In the genomic region with DNA sequence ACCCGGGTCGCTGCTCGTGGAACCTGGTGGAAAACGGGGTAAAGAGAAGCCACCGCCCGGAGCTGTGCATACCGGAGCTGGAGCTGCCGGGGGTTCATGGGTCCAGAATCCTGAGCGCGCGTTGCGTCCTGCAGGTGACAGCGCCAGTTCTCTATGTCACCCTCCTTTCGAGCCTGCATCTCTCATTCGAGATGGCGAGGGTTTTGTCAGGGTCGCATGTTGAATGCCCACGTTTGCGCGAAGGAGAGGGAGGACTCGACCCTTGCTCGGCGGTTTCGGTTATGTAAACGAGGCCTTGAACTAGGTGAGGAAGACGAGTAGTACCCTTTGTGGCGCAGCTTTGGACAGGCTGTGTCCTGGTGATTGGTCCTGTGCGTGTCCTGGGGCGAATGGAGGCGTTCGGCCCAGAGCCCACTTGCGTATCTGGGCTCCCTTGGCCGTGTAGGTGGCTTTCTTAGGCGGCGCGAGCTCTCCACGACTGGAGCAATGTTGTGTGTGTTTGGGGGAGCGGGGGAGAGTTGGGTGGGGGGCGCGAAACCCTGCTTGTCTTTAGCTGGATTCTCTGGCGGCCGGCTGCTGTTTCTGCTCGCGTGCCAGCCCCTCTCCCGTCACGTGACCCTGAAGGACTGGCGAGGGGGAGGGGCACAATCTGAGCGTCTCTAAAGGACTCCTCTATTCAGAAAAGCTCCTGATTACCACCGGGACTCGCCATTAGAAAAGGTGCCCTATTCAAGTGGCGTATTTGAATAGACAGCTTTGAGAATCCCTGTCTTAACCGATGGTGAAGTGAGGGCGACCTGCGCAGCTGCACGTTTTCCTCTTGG, we compare ENCODE assay signal across 9 mouse cellular contexts. TPM values are rescaled to one million over a fixed set of nuclear protein-coding genes. Genes with fewer than 3 reads are reported as not detected.
DNase-seq lines count a peak whose midpoint lies in the region; ATAC-seq and TF ChIP-seq lines count a peak whose summit lies in the region.
"Had no signal": no experiment of that assay in that cellular context is flagged by ENCODE, and none has a peak within 500 bp of the region (broad histone marks: within the 10 kb centered on the region; RNA-seq: fewer than 3 reads in every experiment).

No protein-coding gene starts in this region.

- H3K4me2 ChIP-seq in hindbrain, postnatal 0 days (ENCODE audit: low read depth, low read length): peak overlapping the region; percentile 96

- peaks cover 12% of the 10 kb centered on the region for H3K4me1 ChIP-seq in hindbrain, postnatal 0 days (ENCODE audit: insufficient read depth, low read length)

- H3K9me3 ChIP-seq in hindbrain, postnatal 0 days (ENCODE audit: low read length): no peaks in the 10 kb centered on the region

- ATAC-seq in hindbrain, postnatal 0 days: peak; percentile 66

- no peaks in the 10 kb centered on the region for H3K27me3 ChIP-seq in hindbrain, postnatal 0 days (ENCODE audit: insufficient read depth, low read length)

- WGBS in hindbrain, postnatal 0 days: under 1% methylated on average over 55 of the region's 55 CpGs

- TF ChIP-seq CTCF in gastrocnemius, adult 2 months (IDR thresholded peaks at IDR 0.05): no peak
- no peak for TF ChIP-seq CTCF in hindbrain, postnatal 0 days (IDR thresholded peaks at IDR 0.05; ENCODE audit: low read depth)

- H3K36me3 ChIP-seq in hindbrain, postnatal 0 days (ENCODE audit: insufficient read depth, low read length): no peaks in the 10 kb centered on the region

- H3K9ac ChIP-seq in hindbrain, postnatal 0 days (replicated peaks; ENCODE audit: low read length): peak overlapping the region; percentile 75

- intact Hi-C loops in gastrocnemius, adult 2 months (cut with DNase I): loop anchor here (2.0 kb wide), 2 partner anchors 17 to 39 kb away; no protein-coding TSS in a partner anchor

- peak overlapping the region; percentile 85 for H3K4me3 ChIP-seq in gastrocnemius, adult 2 months
- H3K4me3 ChIP-seq in hindbrain, postnatal 0 days (ENCODE audit: low read length): peak overlapping the region; percentile 69

- peak; percentile 45 for DNase-seq in Muller cell, postnatal 12 days (ENCODE audit: inconsistent ontology term)
- peak; percentile 62 to 72 for DNase-seq in cerebellum, postnatal 4 days (ENCODE audit: low spot score in 2 of 2)
- peak; percentile 80 for DNase-seq in gastrocnemius, adult 2 months
- DNase-seq in hindbrain, postnatal 0 days (ENCODE audit: low spot score): peak; percentile 89
- peak; percentile 77 to 82 for DNase-seq in left cerebral cortex, adult 18-20 months (ENCODE audit: low spot score in 2 of 2)
- peak; percentile 85 for DNase-seq in lung, postnatal 36 days
- DNase-seq in right cerebral cortex, adult 18-20 months: peak; percentile 89
- peak; percentile 27 for DNase-seq in urinary bladder, postnatal 10 days (ENCODE audit: low spot score)

- H3K27ac ChIP-seq in gastrocnemius, adult 2 months: peak overlapping the region; percentile 92
- H3K27ac ChIP-seq in hindbrain, postnatal 0 days: peak overlapping the region; percentile 90

RNA-seq across cellular contexts. Expression of gene Tppp, which starts 0.8 kb away (rescaled TPM):
- 1 to 10 TPM; 4.7 to 8.6 TPM for total RNA-seq in gastrocnemius, adult 2 months (2021)
- 30.9 and 36.6 TPM in 2 replicates for total RNA-seq in hindbrain, postnatal 0 days (2014; rRNA removed)
- 8.7 and 8.9 TPM in 2 replicates for polyA plus RNA-seq in hindbrain, postnatal 0 days (2015; fragmentation: Nextera tagmentation; extraction: Ambion mirVana)
- total RNA-seq in left cerebral cortex, adult 18-20 months (2021): 100 to 1,000 TPM; 351 to 372 TPM

RNA-seq across cellular contexts. Expression of gene Zdhhc11, which starts 46.4 kb away (rescaled TPM):
- not detected for total RNA-seq in gastrocnemius, adult 2 months (2021)
- total RNA-seq in hindbrain, postnatal 0 days (2014; rRNA removed): not detected in 2 replicates
- not detected in 2 replicates for polyA plus RNA-seq in hindbrain, postnatal 0 days (2015; fragmentation: Nextera tagmentation; extraction: Ambion mirVana)
- not detected for total RNA-seq in left cerebral cortex, adult 18-20 months (2021)
- total RNA-seq: adrenal gland, postnatal 4 days had no signal

RNA-seq across cellular contexts. Expression of gene Cep72, which starts 52.1 kb away (rescaled TPM):
- under 1 TPM in 1 of 2 experiments, not detected in 1; 0.08 TPM for total RNA-seq in gastrocnemius, adult 2 months (2021)
- total RNA-seq in hindbrain, postnatal 0 days (2014; rRNA removed): 5.3 and 7.0 TPM in 2 replicates
- 5.7 and 7.8 TPM in 2 replicates for polyA plus RNA-seq in hindbrain, postnatal 0 days (2015; fragmentation: Nextera tagmentation; extraction: Ambion mirVana)
- under 1 TPM; 0.77 to 0.84 TPM for total RNA-seq in left cerebral cortex, adult 18-20 months (2021)

Comparison
In these comparisons a context has a peak if more than half of its experiments do, and no peak if none do; other contexts are left out.
1. Peak in every context shown above with its lines: DNase-seq, ATAC-seq, H3K4me3 ChIP-seq and H3K27ac ChIP-seq.
2. DNase-seq: peak in every context shown above with its lines; median percentile 89 in hindbrain, postnatal 0 days; 89 in right cerebral cortex, adult 18-20 months; 85 in lung, postnatal 36 days; 80 in gastrocnemius, adult 2 months; 80 in left cerebral cortex, adult 18-20 months; 67 in cerebellum, postnatal 4 days; 45 in Muller cell, postnatal 12 days; 27 in urinary bladder, postnatal 10 days.